Mouse (Mus musculus): ENCODE measurements around the gene Blcap.

Gene Blcap

DNA sequence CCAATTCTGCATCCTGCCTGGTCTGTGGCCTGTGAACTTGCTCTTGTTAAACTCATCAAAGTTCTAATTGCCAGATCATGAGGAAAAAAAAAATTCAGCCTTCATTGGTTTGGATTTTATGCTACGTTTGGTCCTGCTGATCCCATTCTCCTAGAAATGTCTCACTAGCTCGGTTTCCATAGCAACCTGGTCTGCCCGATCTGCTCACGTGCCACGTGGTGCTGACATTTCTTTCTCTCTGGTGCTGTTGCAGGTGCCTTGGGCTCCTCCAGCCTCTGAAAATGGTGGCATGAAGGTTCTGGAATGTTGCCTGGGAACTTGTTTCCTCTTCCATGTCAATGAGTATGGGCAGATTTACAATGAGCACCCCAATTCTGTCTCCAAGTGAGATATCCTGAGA, 50.6 kb downstream of the Blcap start:
- peak; percentile 53 to 56 for DNase-seq (ENCODE audit: low spot score in 2 of 2)

DNA sequence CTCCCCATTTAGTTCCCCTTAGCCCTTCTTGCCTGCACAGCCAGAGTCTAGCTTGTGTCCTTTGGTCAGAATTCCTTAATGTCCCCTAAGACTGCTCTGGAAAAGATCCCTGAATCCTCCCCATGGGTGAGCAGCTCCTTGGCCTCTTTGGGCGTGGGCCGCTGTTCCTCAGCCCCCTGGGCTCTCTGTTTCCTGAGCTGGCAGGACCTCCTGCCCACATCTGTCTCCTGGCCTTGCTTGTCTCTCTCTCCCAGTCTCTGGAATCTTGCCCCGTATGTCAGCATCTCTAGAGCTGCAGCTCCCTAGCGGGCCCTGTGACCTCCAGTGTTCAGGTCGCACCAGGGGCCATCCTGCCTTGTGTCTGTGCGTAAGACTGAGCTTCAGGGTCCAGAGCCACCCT, 51.6 kb downstream of the Blcap start:
- DNase-seq (ENCODE audit: low spot score in 2 of 2): no peak

DNA sequence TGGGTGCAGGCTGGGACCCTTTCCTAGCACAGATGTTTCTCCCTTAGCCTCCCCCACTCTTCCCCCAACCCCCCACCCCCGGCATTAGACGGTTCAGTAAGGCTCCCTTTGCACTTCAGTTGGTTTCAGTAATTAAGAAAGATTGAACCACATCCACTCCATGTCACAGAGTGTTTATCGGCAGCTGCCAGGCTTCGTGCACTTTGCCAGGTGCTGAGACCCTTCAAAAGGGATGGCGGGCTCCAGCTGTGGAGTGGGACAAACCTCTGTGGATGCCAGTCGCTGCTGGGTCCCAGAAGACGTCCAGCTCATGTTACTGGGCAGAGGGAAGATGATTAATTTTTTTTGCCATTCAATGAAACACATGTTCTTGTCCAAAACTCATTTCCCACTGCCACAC, 52.6 kb downstream of the Blcap start:
- no peak for DNase-seq (ENCODE audit: low spot score in 2 of 2)

DNA sequence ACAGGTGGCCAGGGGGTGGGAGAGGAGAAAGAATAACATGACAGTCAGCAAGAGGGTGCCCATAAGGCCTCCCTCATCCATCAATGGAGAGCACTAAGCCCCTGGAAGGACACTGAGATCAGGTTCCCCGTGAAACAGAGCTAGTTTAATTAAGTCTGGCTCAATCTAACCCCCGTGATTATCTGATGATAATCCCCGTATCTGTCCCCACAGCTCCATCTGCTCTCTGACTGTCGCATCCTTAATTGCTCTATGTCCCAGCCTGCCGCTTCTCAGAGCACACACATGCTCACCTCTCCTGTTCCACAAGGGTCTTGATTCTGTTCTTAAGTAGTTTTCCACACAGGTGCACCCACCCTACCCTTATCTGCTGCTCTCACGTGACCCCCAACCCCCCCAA, 53.5 kb downstream of the Blcap start:
- DNase-seq (ENCODE audit: low spot score in 2 of 2): no peak

DNA sequence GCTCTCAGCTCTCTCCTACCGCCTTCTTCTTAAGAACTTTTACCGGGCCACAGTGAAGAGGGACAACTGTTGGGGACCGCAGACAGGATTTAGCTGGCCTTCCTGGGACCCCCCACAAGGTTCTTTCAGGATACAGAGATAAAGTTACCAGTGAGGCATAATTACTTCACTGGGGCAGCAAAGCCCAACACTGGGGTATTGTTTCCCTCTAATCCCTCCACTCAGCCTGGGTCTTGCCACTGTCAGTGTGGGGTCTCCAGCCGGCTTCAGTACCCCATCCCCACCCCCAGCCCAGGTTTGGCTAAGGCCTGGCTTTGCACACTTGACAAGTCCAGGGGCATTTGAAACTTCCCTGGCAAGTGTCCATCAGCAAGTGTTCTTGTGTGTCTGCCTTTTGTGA, 56.7 kb downstream of the Blcap start:
- no peak for DNase-seq (ENCODE audit: low spot score in 2 of 2)

DNA sequence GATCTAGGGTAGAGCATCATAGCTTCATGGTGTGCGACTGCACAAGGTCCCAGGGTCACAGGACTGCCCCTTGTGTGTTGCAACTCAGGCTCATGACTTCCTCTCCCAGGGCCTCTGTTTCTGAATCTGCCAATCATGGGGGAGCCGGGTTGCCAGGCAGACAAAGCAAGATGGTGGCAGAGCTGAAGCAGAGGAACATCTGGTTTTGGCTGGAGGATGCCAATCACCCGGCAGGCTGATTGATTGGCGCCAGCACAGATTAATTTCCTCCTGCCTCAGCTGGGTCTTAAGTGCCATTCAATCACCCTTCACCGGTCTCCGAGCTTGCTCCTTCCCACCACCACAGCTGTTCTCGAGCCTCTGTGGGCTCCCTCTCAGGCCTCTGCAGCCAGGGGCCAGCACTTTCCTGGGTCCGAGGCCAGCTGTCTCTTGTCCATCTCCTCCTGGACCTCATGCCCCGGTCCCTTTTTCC, 57.3 kb downstream of the Blcap start:
- DNase-seq (ENCODE audit: low spot score in 2 of 2): no peak

DNA sequence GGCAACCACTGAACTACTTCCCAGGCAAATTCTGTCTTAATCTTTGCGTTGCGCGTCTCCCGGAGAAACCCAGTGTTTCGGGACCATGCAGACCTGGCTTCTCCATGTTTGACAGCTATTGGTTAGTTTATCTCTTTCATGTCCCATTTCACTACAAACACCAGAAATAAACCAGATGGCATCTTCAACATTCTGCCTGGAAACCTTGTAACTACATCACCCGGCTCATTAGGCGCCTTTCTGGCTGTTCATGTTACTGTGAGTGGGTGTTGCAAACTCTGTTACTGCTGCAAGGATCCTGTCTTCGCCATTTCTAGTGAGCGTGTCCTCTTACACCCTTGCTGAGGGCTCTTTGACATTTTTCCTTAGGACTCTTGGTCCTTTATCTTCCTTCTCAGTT, 58.2 kb downstream of the Blcap start:
- peak in 1 of 2 experiments; percentile 49 for DNase-seq (ENCODE audit: low spot score in 2 of 2)

DNA sequence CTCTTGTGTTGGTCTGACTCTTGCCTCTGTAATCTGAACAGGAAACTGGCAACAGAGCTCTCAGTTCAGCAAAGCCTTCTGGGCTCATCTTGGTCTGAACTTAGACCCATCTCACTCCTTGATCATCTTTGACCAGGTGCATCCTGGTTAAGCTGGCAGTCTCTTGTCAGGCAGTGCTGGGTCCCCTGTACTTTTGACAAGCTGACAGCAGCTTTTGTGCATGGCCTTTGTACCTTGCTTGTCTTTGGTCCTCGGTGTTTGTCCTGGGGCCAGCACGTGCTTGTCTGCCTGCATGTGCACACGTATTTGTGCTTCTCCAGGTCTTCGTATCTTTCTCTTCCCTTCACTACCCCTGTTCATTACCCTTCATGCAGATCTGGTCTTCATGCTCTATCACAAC, 61.0 kb downstream of the Blcap start:
- DNase-seq (ENCODE audit: low spot score in 2 of 2): no peak

DNA sequence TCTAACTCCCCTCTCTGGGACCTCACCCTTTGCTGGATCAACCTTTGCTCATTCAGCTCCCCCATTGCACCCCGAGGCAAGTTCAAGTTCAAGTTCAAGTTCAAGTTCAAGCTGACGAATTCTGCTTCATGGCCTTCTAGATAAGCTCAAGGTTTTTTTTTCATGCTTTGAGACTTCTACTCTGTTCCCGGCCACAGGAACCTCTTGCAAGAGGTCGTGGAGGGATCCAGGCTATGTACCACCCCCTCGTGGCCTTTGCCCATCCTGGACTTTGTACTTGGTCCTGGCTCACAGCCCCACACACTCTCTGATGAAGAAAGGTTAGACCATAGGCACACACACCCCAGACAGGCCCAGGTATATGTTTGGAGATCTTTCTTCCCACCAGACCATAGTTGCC, 61.9 kb downstream of the Blcap start:
- no peak for DNase-seq (ENCODE audit: low spot score in 2 of 2)

DNA sequence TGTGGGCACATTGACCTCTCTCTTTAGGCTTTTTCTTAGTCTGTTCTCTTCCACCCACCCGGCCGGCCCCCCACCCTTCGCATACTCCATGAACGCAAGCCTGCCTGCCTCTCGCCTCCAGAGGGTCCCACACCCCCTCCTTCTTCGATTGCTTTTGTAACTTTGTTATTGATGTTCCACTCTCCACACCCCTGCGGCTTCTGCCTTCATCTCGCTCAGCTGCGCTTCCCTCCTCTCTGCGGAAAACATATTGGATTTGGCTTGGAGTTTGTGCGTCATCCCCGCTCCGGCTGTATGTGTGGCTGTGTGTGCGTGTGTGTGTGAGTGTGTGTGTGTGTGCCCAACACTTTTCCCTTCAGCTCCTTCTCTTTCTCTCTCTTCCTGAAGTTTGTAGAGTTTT, 64.3 kb downstream of the Blcap start:
- peak in 1 of 2 experiments; percentile 78 for DNase-seq (ENCODE audit: low spot score in 2 of 2)

All from left cerebral cortex, adult 9 months (tissue).